Mouse (Mus musculus) lung, adult 2 months (tissue): ENCODE results near the gene H2-DMa.

Source experiments
- CTCF ChIP-seq: fragments of 200-500 bp; IDR thresholded peaks from 2 replicates; pipeline ENCODE4 v1.5.1; 2011; ENCODE audit warnings: mild to moderate bottlenecking, low read length, control low read depth; ENCODE audit not compliant: insufficient read depth
- POLR2A ChIP-seq: fragments of 200-500 bp; IDR thresholded peaks from 2 replicates; pipeline ENCODE4 v1.6.1; 2011; ENCODE audit warnings: low read depth, mild to moderate bottlenecking, control low read depth, low read length, borderline replicate concordance; ENCODE audit errors: extremely low read depth

DNA sequence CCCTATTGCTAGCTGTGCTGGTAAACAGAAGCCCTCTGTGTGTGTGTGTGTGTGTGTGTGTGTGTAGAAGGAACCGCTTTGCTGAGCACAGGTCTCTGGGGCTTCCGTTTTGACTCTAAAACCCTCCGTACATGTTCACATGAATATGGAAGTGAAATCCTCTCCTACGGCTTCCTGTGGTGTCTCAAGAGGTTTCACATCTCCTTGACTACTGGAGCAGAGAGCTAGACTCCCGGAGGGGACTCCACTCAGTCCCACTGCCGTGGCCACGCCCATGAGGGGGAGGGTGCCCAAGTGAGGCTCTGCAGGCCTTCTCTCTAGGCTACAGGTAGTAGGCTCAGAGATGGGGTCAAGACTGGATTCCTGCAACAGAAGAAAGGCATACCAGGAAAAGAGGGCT is 23.7 kb downstream of the H2-DMa start, which contains the start of gene H2-DMb2:
- TF ChIP-seq CTCF, result no peak
- no peak for TF ChIP-seq POLR2A
